Mouse (Mus musculus) CD4-positive, CD25-positive, alpha-beta regulatory T cell, adult 4 months (primary cell): Measurements from ENCODE around the gene Xrcc4. TPM values are rescaled to one million over a fixed set of nuclear protein-coding genes. Genes with fewer than 3 reads are reported as not detected.
A peak's percentile ranks its signal among the peaks of the same experiment; 100 is the strongest.
"Not testable (repeated sequence)": the region's sequence is repeated elsewhere in the genome, so short reads cannot be mapped to it uniquely, and the experiment has no call there.

Source experiments
- ATAC-seq: one replicate; pipeline ENCODE4 v1.8.0; 2017
- polyA plus RNA-seq, 2 experiments: library from polyadenylated mRNA; unstranded; fragments of 100-300 nt; shearing (Covaris generic); gene quantifications; one replicate each; pipeline ENCODE4 v1.2.1; 2017

The Xrcc4 gene
- 10 to 100 TPM; 19.0 to 30.4 TPM for polyA plus RNA-seq

DNA sequence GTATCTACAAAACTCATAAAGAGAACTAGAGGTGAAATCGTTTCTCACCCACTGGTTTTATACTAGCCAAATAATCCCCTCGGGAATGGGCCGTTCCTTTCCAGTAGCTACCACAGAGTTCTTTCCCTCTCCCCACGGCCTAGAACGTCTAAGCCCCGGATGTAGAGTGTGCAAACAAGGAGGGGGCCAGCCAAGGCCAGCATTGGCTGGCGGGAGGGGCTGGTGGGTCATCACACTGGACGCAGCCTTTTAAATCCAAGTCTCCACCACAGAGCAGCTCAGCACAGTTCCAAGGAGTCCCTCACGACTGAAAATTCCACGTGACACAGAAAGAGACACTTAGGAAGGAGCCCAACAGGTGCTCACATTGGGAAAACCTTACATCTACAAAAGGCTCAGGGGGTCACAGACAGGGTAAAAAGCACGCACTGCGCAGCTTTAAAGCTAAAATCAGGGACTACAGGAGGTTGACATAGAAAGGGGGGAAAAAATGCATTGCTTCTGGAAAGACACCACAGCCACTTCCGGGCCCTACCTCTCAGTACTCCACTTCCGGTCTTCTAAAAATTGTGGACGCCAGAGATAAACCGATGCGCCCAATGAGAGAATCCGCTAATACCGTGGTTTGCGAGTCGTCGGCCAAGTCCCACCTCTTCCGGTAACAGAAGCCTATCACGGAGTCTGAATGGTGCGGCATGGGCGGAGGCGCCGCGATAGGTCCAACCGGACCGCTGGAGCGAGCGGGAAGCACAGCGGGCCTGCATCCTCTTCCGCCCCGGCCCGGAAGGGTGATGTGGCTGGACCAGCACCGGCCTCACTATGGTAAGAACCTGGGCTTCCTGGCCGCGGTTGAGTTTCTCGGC lies at the start of gene Xrcc4, which contains the start of gene Tmem167:
Xrcc4 (minus strand) TSS at position 647 of the 863 bp plus-strand sequence.
Tmem167 (plus strand) TSS at position 162 of the 863 bp plus-strand sequence.
- peak; percentile 98 for ATAC-seq

GRCm38 (mm10) chr13:90136156-90136910 lies 46.9 kb upstream of the Xrcc4 start:
- ATAC-seq, result no peak

DNA sequence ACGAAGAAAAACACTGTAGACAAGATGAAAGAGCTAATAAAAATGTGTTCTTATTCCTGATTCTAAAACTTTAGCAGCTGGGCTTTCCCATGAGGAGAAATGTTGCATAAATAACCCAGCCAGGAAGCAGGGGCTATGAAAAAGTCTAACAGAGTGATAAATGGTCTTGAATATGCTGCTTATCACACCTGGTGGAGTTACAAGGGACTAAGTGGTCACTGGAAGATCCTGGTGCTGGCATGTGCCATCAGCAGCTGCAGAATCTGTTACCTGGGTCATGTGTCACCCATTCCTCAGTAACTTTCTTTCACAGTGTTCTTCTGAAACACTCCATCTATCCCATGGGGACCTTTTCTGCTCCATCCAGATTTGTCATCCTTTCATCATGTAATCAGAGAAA lies 22.3 kb upstream of the Xrcc4 start:
- no peak for ATAC-seq

DNA sequence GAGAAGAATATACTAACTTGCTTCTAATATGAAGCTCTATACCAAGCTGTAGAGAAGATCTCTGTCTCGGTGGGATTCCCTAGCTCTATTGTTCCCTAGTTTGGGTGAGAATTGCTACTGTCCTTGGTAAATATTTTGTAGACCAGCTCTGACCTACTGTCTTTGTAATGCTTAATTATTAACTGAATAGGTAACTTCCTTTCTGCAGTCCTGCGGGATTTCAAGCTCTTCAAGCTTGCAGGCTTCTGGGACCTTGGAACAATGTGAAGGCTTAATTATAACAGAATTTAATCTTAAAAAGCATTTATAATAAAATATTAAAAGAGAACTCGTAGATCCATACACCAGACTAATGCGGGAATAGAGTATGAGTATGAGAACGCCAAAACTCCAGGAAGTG lies 19.3 kb upstream of the Xrcc4 start:
- ATAC-seq, result not testable (repeated sequence)

DNA sequence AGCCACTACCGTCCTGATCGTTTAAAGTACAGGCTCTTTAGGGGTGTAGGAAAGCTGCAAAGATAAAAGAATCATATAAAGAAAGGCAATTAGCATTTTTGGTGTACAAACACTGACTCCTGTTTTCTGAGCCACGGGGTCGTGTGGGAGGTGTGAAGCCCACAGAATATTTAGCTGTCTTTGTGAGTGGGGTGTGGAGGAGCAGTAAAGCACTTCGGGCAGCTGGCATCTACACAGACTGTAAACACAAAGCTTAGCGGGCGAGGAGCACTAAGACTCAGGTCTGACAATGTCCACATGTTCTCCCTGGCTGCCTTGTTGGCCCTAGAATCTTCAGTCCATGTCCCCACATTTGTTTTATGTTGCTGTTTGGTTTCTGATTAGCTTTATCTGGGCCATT lies 16.7 kb upstream of the Xrcc4 start:
- ATAC-seq, result no peak

GRCm38 (mm10) chr13:90101514-90101913 lies 12.1 kb upstream of the Xrcc4 start:
- no peak for ATAC-seq

DNA sequence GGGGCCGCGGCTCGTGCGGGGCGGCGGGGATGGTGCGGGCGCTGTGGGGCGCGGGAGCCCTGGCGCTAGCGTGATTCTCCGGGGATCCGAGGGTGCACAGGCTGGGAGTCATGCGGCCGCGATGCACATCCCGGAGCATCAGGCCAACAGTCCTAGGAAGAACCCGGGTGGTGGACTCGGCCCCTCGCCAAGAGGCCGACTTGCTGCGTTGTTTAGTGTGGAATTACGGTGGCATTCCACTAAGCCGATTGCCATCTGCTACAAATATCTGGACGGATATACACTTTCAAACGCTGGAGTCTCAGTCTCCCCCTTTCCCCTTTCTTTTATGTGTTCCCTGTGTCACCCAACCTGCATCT lies 396 bp upstream of the Xrcc4 start:
- no peak for ATAC-seq

GRCm38 (mm10) chr13:90061877-90062276 lies 27.5 kb downstream of the Xrcc4 start:
- ATAC-seq, result no peak

DNA sequence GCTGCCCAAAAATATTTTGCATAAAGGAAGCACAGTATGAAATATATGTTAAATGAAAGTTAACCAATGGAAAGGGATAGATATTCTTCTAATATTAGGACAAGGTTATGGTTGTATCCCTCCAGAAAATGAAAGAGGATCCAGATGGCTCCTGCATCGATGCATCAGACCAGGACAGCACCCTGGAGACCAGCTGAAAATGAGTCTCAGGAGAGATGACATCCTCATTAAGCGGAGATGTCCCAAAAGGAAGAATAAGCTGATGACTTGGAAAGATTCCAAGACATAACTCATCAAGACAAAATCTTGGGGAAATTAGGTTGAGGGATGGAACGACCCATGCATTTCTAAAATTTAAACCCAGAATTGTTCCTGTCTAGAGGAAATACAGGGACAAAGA lies 37.0 kb downstream of the Xrcc4 start:
- no peak for ATAC-seq

- peak; percentile 57 for ATAC-seq
Measured at GRCm38 (mm10) chr13:90051735-90052134, 37.7 kb downstream of the Xrcc4 start.

DNA sequence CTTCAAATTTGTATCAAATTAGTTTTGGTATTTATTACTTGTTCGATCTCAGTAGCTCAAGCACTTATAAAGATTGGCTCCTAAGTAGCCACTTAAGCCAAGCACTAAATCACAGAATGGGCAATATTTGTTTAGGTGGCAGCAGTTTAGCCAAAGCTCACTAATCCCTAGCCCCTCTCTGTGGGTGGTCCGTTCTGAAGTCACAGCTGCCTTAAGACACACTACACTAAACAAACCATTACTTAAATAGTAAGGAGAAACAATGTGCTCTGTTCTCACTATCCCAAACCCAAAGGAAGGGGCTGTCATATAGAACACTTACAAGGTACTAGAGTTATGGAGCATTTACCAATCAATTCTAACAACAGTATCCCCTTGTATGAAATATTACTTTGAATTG lies 49.8 kb downstream of the Xrcc4 start:
- no peak for ATAC-seq

GRCm38 (mm10) chr13:90032977-90033376 lies 56.4 kb downstream of the Xrcc4 start:
- ATAC-seq, result no peak

DNA sequence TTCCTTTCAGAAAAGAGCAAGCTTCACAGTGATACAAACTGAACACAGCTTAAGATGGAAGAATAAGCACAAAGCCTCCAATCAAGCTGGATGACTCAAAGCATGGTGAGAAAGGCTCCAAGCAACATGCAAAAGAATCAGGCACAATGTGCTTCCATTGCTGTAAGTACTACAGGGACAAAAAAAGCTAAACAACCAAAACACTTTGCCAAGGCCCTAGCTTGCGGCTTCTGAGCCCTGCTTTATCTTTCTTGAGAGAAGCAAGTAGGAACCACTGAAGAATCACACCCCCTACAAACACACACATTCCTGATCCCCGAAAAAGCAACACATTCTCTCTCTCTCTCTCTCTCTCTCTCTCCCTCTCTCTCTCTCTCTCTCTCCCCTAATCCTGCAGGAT lies 56.9 kb downstream of the Xrcc4 start:
- no peak for ATAC-seq

DNA sequence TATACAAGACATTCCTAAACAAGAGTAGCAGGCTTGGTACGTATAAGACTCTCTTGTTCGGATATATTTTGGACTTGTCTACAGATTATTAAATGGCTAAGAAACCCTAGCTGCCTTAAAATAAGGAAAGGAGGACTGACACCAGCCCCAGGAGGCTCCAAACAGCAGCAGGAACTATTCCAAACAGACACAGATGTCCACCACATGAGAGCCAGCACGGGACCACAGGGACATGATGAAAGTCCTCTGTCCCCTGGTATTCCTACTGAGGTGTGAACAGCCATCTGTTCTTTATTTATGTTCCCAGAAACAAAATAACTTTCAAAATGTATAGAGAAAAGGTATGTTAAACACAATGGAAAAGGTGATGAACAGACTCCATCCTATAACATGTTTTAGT lies 58.5 kb downstream of the Xrcc4 start:
- ATAC-seq, result no peak

DNA sequence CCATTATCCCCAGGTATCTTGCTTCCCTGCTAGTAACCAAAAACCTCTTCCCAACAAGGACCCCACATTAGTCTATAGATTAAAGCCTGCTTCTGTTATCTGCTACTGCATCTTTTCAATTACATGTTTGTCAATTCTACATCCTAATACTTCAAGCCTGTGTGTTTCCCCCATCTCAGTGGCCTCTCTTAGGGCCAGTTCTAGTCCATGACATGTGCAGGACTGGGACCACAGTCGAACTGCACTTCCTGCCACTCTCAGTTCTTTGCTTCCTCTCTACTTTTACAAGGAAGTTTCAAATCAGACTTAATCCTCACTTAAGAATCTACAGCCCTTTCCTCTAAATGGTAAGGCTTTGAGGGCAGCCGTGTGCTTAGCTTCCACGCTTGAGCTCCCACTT lies 76.8 kb downstream of the Xrcc4 start:
- no peak for ATAC-seq

DNA sequence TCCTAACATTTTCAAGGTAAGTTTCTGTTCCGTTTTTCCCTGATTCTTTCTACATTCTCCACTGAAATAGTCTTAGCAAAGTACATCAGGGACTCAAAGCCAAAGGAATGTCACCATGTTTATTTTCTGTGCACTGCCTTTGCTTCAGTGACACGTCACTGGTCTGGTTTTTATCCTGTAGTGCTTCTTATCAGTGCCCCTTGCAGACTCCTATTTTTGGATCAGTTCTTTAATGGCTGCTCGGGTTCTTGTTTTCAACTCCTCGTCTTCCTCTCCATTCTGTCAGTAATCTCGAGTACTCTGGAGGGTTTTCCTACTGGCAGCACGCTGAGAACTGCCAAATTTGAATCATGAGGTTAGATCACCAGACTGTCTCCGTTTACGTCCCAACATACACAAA lies 77.2 kb downstream of the Xrcc4 start:
- no peak for ATAC-seq

DNA sequence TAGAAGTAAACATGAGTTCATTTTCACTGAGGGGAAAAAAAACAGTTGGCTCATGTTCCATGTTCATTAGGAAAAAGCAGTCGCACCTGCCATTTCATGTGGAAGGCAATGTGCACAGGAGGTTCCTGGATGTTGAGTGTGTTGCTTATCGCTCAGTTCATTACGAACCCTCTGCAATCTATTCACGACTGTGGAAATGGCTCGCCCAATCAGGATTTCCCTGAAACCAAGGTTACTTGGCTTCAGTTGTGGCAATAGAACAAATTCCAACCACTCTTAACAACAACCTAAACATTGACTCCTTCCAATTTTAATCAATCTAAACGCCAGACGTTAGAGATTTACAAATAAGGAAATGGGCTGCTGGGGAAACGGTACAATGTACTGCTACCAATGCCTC lies 78.3 kb downstream of the Xrcc4 start:
- no peak for ATAC-seq

DNA sequence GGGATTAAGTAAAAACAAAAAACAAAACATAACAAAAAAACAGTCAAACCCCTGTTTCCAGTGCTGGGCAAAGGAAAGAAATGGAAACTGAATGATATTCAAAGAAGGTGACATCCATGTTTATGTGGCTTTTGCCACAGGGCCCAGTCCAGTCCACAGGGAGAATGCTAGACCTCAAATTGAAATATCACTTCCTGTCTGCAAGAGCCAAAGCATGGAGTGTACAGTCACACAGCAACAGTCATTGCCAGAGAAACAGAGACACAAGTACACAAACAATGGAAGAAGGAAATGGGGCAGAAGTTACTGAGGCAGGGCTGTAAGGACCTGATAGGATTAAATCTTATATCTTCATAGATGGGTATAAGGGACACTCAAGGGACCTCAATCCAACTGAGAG lies 79.6 kb downstream of the Xrcc4 start:
- no peak for ATAC-seq

DNA sequence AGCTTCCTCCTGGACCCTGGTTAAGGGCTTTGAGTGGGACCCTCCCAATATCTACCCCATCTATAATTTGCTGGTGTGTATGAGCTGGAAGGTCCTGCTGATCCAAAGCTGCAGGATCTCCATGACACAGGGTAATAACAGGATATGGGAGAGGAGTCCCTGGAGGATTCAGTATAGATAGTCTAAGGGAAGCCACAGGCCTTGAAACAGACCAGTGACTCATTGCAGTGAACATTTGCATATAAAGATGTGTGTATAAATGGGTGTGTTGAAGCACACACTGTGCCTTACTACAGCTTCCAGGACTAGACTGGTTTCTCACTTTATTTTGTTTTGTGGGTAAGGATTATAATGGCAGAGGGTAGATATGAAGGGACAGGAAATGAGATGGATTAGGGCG lies 83.8 kb downstream of the Xrcc4 start:
- ATAC-seq, result no peak

- ATAC-seq, result no peak
Measured at GRCm38 (mm10) chr13:89997531-89997930, 91.9 kb downstream of the Xrcc4 start.

DNA sequence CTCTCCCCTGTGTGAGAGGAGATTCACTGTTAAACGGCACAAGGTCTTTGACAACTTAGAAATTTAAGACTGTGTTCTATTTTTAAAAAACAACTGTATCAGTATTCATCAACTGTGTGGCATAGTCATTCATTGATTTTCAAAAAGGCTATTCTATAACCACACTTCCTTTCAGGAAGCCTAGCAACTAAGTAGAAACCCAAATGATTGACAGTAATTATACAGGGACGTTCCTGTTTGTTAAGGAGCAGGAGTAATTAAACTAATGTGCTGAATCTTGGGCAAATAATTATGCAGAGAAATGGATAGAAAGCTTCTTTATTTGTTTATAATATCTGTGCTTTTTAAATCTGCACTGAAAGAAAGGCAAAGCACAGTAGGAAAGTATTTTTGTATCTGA lies 103.3 kb downstream of the Xrcc4 start:
- no peak for ATAC-seq

DNA sequence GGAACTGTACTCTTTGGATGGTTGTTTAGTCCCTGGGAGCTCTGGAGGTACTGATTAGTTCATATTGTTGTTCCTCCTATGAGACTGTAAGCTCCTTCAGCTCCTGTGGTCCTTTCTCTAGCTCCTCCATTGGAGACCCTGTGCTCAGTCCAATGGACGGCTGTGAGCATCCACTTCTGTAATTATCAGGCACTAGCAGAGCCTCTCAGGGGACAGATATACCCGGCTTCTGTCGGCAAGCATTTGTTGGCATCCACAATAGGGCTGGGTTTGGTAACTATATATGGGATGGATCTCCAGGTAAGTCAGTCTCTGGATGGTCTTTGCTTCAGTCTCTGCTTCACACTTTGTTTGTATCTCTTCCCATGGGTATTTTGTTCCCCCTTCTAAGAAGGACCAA lies 118.5 kb downstream of the Xrcc4 start:
- no peak for ATAC-seq

DNA sequence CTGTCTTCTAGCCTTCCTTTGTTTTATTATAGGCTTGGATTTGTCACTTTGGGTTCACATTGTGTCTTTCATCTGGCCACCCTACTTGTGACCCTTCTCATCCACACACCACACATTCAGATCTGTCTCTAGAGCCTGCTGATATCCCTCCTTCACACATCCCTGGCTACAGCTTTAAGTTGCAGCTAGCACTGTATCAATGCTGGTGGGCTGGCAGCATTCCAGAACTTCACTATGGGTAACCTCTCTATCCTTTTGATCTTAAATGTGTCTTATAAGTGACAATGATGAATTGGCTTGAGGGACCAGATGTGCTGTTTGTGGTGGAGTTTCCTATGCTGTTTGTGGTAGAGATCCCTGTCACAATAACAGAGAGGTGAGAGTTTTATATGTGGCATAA lies 120.7 kb downstream of the Xrcc4 start:
- no peak for ATAC-seq

- no peak for ATAC-seq
Measured at GRCm38 (mm10) chr13:89944354-89944753, 145.1 kb downstream of the Xrcc4 start.
